Comparison of ENCODE assay signal across 8 mouse cellular contexts in genomic region chr5:136961983-136962461, GRCm38 (mm10). TPM values are rescaled to one million over a fixed set of nuclear protein-coding genes. Genes with fewer than 3 reads are reported as not detected.
A peak's percentile ranks its signal among the peaks of the same experiment; 100 is the strongest.
DNase-seq lines count a peak whose midpoint lies in the region; ATAC-seq and TF ChIP-seq lines count a peak whose summit lies in the region.

No protein-coding gene starts in this region.

- TF ChIP-seq CTCF in cortical plate, adult 2 months (IDR thresholded peaks at IDR 0.05; ENCODE audit: extremely low read depth, insufficient read depth, low read length), result no peak

- DNase-seq in gastrocnemius, postnatal 10 days, result peak; percentile 85
- DNase-seq in induced T-regulatory cell, adult 2 months (ENCODE audit: low read depth), result peak; percentile 94
- peak; percentile 82 to 92 for DNase-seq in left cerebral cortex, adult 9 months (ENCODE audit: low spot score in 2 of 2)
- peak; percentile 77 for DNase-seq in right cerebral cortex, postnatal 14 days
- DNase-seq in urinary bladder, postnatal 36 days (ENCODE audit: low spot score in 2 of 2), result peak; percentile 87 to 90

- peak overlapping the region; percentile 87 for H3K27ac ChIP-seq in cortical plate, adult 2 months (ENCODE audit: insufficient read depth, low read length)

- peak overlapping the region; percentile 63 for H3K4me3 ChIP-seq in cortical plate, adult 2 months (ENCODE audit: insufficient read depth, low read length)

- peak; percentile 90 for ATAC-seq in activated CD4-positive, CD25-positive, alpha-beta regulatory T cell, adult 4 months
- ATAC-seq in megakaryocyte progenitor cell, adult 5-6 weeks (replicated peaks; ENCODE audit: poor library complexity), result peak; percentile 89

- H3K4me1 ChIP-seq in cortical plate, adult 2 months (ENCODE audit: control insufficient read depth, insufficient read depth, low read length), result peaks cover 2% of the 10 kb centered on the region

- peak; percentile 86; the same call in 1 of the 2 replicates for TF ChIP-seq POLR2A in cortical plate, adult 2 months (IDR thresholded peaks at IDR 0.05; ENCODE audit: extremely low read depth, insufficient read depth, low read length)

RNA-seq across cellular contexts. Expression of gene Cldn15, which starts 4.4 kb away (rescaled TPM):
- polyA plus RNA-seq in activated CD4-positive, CD25-positive, alpha-beta regulatory T cell, adult 4 months (2017; shearing (Covaris generic)), result not detected
- polyA plus RNA-seq in cortical plate, adult 2 months (2012; rRNA removed), result 0.21 and 0.33 TPM in 2 replicates
- 1 to 10 TPM; 2.5 to 2.6 TPM for total RNA-seq in gastrocnemius, postnatal 10 days (2021)
- total RNA-seq in megakaryocyte progenitor cell, adult 5-6 weeks (2015), result 61.8 and 69.7 TPM in 2 replicates
- total RNA-seq in megakaryocyte progenitor cell, adult 5-6 weeks (2017), result 48.5 and 50.4 TPM in 2 replicates

RNA-seq across cellular contexts. Expression of gene Fis1, which starts 8.9 kb away (rescaled TPM):
- polyA plus RNA-seq in activated CD4-positive, CD25-positive, alpha-beta regulatory T cell, adult 4 months (2017; shearing (Covaris generic)), result 100 to 1,000 TPM; 446 to 499 TPM
- polyA plus RNA-seq in cortical plate, adult 2 months (2012; rRNA removed), result 416 and 433 TPM in 2 replicates
- total RNA-seq in gastrocnemius, postnatal 10 days (2021), result 100 to 1,000 TPM; 151 to 154 TPM
- total RNA-seq in megakaryocyte progenitor cell, adult 5-6 weeks (2015), result 227 and 237 TPM in 2 replicates
- total RNA-seq in megakaryocyte progenitor cell, adult 5-6 weeks (2017), result 110 and 121 TPM in 2 replicates

RNA-seq across cellular contexts. Expression of gene Plod3, which starts 24.8 kb away (rescaled TPM):
- polyA plus RNA-seq in activated CD4-positive, CD25-positive, alpha-beta regulatory T cell, adult 4 months (2017; shearing (Covaris generic)), result 1 to 10 TPM; 2.6 to 6.0 TPM
- 34.5 and 36.6 TPM in 2 replicates for polyA plus RNA-seq in cortical plate, adult 2 months (2012; rRNA removed)
- 10 to 100 TPM; 21.3 to 33.5 TPM for total RNA-seq in gastrocnemius, postnatal 10 days (2021)
- total RNA-seq in megakaryocyte progenitor cell, adult 5-6 weeks (2015), result 70.5 and 80.3 TPM in 2 replicates
- 154 and 176 TPM in 2 replicates for total RNA-seq in megakaryocyte progenitor cell, adult 5-6 weeks (2017)

RNA-seq across cellular contexts. Expression of gene Znhit1, which starts 25.8 kb away (rescaled TPM):
- 10 to 100 TPM; 56.5 to 66.5 TPM for polyA plus RNA-seq in activated CD4-positive, CD25-positive, alpha-beta regulatory T cell, adult 4 months (2017; shearing (Covaris generic))
- polyA plus RNA-seq in cortical plate, adult 2 months (2012; rRNA removed), result 94.7 and 96.2 TPM in 2 replicates
- 10 to 100 TPM; 39.8 to 41.8 TPM for total RNA-seq in gastrocnemius, postnatal 10 days (2021)
- total RNA-seq in megakaryocyte progenitor cell, adult 5-6 weeks (2015), result 109 and 115 TPM in 2 replicates
- 41.5 and 49.0 TPM in 2 replicates for total RNA-seq in megakaryocyte progenitor cell, adult 5-6 weeks (2017)

RNA-seq across cellular contexts. Expression of gene Ift22, which starts 54.1 kb away (rescaled TPM):
- polyA plus RNA-seq in activated CD4-positive, CD25-positive, alpha-beta regulatory T cell, adult 4 months (2017; shearing (Covaris generic)), result 1 to 10 TPM; 7.4 to 9.7 TPM
- 79.9 and 82.6 TPM in 2 replicates for polyA plus RNA-seq in cortical plate, adult 2 months (2012; rRNA removed)
- 1 to 10 TPM; 7.3 to 8.3 TPM for total RNA-seq in gastrocnemius, postnatal 10 days (2021)
- total RNA-seq in megakaryocyte progenitor cell, adult 5-6 weeks (2015), result 24.7 and 43.5 TPM in 2 replicates
- 6.6 and 9.8 TPM in 2 replicates for total RNA-seq in megakaryocyte progenitor cell, adult 5-6 weeks (2017)

Comparison
In these comparisons a context has a peak if more than half of its experiments do, and no peak if none do; other contexts are left out.
1. Peak in every context shown above with its lines: DNase-seq, ATAC-seq, H3K4me3 ChIP-seq and H3K27ac ChIP-seq.
2. RNA of gene Cldn15, which starts 4.4 kb away (total RNA-seq): 48.5 to 69.7 TPM in megakaryocyte progenitor cell, adult 5-6 weeks; 2.5 to 2.6 TPM in gastrocnemius, postnatal 10 days; every median in the first group is over 10 times any median in the second.